Mouse (Mus musculus): ENCODE results near the gene Mroh2a.

Gene Mroh2a

DNA sequence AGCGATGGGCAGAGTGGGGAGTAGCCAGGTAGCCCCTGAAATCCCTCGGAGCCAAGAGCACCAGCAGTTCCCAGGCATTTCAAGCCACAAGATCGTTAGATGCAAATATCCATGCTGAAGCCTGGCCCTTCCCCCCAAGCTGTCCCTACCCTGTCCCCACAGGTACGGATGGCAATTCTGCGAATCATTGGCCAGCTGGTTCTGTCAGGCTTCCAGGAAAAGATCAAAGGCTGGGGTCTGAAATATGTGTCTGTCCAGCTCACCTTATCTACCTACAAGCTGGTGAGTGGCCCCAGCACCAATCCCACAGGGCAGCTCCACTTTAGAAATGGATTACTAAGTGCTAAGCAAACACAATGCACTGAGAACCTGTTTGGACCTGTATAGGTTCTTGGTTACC is 10.5 kb downstream of the Mroh2a start:
- no peak for DNase-seq

GRCm38 (mm10) chr1:88238771-88239170 is 12.0 kb downstream of the Mroh2a start:
- DNase-seq = no peak

GRCm38 (mm10) chr1:88240072-88240471 is 13.3 kb downstream of the Mroh2a start:
- DNase-seq = no peak

- no peak for DNase-seq
Observed at GRCm38 (mm10) chr1:88240579-88240978, 13.8 kb downstream of the Mroh2a start.

GRCm38 (mm10) chr1:88243861-88244260 is 17.1 kb downstream of the Mroh2a start:
- no peak for DNase-seq

GRCm38 (mm10) chr1:88245881-88246280 is 19.1 kb downstream of the Mroh2a start:
- no peak for DNase-seq

GRCm38 (mm10) chr1:88246386-88246785 is 19.6 kb downstream of the Mroh2a start:
- DNase-seq = no peak

DNA sequence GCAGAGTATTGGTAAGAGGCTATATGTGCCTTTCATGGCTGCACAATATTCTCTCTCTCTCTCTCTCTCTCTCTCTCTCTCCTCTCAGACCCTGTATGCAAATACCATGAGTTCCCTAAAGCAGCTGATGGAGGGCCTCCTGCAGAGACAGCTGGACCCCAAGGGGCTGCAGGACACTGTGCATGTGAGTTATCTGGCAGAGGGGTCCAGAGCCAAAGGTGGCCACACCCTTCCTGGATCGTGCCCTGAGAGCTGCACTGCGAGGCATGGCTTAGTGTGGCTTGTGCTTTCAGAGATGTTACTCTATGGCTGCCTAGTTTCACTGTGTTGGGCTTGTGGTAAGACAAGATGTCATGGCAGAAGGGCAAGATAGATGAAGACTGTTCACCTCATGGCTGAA is 20.9 kb downstream of the Mroh2a start:
- DNase-seq = no peak

DNA sequence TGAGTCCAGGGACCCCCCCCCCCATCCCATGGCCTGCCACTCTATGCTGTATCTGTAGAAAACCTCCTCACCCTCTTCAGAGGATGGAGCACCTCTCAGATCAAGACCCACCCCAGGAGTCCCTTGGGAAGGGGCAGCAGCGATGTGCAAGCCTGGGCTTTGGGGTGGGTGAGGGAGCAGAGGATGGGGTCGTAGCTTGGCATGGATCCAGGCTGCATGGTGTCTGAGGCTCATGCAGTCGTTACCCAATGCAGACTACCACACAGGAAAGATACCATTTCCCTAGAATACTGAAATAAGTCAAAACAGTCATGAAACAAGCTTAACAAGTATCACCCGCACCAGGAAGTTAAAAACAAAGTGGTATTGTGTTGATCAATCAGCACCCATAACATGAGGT is 21.9 kb downstream of the Mroh2a start:
- no peak for DNase-seq

- DNase-seq = no peak
Observed at GRCm38 (mm10) chr1:88249596-88249995, 22.8 kb downstream of the Mroh2a start.

DNA sequence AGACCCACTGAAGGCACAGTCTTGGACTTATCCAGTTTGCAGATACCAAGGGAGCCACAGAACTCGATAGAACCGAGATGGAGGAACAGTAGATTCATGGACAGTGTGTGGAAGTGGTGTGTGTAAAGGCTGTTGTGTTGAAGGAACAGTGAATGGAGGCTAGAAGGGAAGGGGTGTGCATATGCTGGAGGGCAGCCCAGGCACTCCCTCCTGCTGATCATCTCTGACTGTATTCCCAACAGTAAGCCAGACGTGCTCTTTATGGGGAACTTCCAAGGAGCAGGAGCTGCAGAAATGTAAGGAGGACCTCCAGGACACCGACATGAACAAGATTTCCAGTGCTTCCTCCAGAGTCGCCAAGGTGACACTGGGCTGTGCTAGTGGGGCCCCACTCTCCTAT is 23.2 kb downstream of the Mroh2a start:
- DNase-seq = no peak

DNA sequence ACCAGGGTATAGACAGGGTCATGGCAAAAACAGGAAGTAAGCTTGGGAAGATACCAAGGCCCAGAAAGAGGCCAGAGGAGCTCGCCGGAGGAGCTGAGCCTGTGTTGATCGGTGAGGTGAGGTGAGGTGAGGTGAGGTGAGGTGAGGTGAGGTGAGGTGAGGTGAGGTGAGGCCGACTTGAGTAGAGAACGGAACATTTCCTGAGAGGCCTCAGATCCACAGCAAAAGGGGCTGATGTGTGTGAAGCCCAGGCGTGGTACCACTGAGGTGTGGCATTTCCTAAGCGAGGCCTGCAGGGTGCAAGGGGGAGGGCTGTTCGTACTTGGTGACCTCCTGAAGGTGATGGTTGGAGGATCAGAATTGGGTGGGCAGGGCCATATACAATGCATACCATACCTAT is 26.3 kb downstream of the Mroh2a start:
- no peak for DNase-seq

- no peak for DNase-seq
Observed at GRCm38 (mm10) chr1:88253540-88253939, 26.8 kb downstream of the Mroh2a start.

DNA sequence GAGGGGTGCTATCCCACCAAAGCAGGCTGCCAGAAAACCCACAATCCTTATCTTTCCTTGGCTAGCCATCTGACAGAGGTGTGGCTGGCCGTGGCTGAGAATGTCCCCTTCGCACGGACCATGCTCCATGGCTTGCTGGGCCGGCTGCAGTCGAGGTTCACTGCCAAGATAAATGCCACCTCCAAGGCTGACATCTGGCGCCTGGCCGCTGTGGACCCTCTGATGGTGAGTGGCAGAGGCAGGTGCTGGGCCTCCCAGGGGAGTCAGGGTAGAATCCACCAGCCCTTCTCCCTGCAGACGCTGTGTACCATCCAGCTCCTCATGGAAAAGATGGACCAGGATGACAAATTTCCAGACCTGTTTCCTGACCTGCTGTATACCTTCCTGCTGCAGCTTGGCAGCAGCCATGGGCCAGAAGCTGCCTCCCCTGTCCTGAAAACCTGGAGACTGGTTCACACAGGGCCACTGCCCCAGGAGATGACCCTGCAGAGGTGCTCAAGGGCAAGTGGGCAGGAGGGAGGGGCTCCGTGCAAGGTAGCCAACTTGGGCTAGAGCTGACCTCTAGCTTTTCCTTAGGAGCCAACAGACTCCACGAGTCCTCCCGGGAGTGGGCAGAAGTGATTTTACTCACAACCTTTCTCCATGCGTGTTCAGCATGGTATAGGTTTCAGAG is 28.1 kb downstream of the Mroh2a start:
- no peak for DNase-seq

DNA sequence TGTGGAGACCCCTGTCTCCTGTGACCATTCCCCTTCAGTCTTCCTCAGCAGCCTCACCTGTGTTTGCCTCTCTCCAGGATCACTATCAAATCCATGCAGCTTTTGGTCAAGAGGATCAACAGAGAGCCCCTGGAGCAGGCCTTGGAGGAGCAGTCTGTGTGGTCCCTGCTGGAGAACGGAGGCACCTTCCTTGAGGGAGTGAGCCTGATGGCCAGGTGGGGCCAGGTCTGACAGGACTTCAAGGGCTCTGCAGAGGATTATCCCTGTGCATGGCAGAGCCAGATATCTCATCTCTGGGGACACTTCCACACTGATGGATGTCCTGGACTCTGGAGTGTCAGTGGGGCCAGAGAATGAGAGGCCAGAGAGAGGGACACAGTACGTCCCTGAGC is 28.7 kb downstream of the Mroh2a start:
- no peak for DNase-seq

GRCm38 (mm10) chr1:88255989-88256754 is 29.4 kb downstream of the Mroh2a start:
- peak; percentile 51 to 59 for DNase-seq

- DNase-seq = no peak
Observed at GRCm38 (mm10) chr1:88256886-88257663, 30.3 kb downstream of the Mroh2a start.

GRCm38 (mm10) chr1:88257681-88258080 is 30.9 kb downstream of the Mroh2a start:
- DNase-seq = no peak

DNA sequence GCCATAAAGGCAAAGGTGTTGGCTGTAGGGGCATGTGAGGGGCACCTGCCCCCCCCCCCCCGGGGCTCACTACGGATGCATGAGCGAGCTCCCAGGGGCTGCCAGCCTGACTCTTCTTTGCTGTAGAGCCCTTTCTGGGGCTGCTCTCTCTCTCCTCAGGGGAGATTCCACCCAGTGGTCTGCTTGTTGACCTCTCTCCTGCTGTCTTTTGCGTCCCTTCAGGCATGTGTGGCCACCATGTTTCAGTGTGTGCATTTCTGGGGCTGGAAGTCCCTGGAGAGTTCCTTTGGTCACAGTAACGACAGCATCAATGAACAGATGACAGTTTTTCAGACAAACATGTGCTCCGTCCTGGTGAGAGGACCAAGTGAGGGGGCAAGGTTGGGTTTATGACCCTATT is 31.6 kb downstream of the Mroh2a start:
- DNase-seq = no peak

GRCm38 (mm10) chr1:88258881-88259642 is 32.3 kb downstream of the Mroh2a start:
- peak in 1 of 2 experiments; percentile 52 for DNase-seq

- DNase-seq = no peak
Observed at GRCm38 (mm10) chr1:88259643-88260024, 32.8 kb downstream of the Mroh2a start.

DNA sequence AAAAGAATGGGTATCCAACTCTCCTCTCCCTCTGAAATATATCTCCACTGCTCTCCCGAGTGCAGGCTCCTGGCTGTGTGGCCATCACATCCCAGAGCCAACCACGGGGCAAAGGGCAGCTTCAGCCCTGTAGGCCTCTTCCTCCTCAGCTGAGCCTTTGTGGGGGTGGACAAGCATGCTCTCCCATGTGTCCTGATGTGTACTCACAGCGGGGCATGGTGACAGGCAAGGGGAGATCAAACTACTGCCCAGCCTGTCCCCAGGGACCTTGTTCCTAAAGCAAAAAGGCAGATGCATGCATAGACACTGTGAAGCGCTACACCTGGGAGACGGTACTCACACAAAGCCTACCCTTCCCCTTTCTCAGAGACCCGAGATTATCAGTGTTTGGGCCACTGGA is 33.3 kb downstream of the Mroh2a start:
- no peak for DNase-seq
